Mouse (Mus musculus) forebrain, embryonic 12.5 days (tissue): Measurements from ENCODE around the gene Krt16. TPM values are rescaled to one million over a fixed set of nuclear protein-coding genes. Genes with fewer than 3 reads are reported as not detected.
"Not testable (repeated sequence)": the region's sequence is repeated elsewhere in the genome, so short reads cannot be mapped to it uniquely, and the experiment has no call there.

Experiments
- ATAC-seq: fragments of 200-750 bp; cut with Nextera tagmentation; 2 replicates; pipeline ENCODE4 v1.8.0; 2017; ENCODE audit warnings: moderate TSS enrichment; ENCODE audit not compliant: low FRiP score
- H3K27ac ChIP-seq: fragments of 300-500 bp; sonication (generic); 2 replicates; pipeline ENCODE4 v1.5.1; 2016; ENCODE audit warnings: mild to moderate bottlenecking
- H3K27me3 ChIP-seq: fragments of 300-500 bp; sonication (generic); 2 replicates; pipeline ENCODE4 v1.6.1; 2016; ENCODE audit warnings: mild to moderate bottlenecking
- H3K36me3 ChIP-seq: fragments of 300-500 bp; sonication (generic); replicated peaks from 2 replicates; pipeline ENCODE4 v1.6.1; 2016; ENCODE audit warnings: mild to moderate bottlenecking
- H3K4me1 ChIP-seq: fragments of 300-500 bp; sonication (generic); 2 replicates; pipeline ENCODE4 v1.6.1; 2016
- H3K4me2 ChIP-seq: fragments of 300-500 bp; sonication (generic); 2 replicates; pipeline ENCODE4 v1.6.1; 2016; ENCODE audit warnings: mild to moderate bottlenecking, moderate library complexity
- H3K4me3 ChIP-seq: fragments of 300-500 bp; sonication (generic); replicated peaks from 2 replicates; pipeline ENCODE4 v1.5.1; 2016; ENCODE audit warnings: mild to moderate bottlenecking
- H3K9ac ChIP-seq: fragments of 300-500 bp; sonication (generic); 2 replicates; pipeline ENCODE4 v1.6.1; 2016; ENCODE audit warnings: mild to moderate bottlenecking
- H3K9me3 ChIP-seq: fragments of 300-500 bp; sonication (generic); 2 replicates; pipeline ENCODE4 v1.6.1; 2016
- WGBS: fragments of 180-500 bp; shearing (Covaris S2); methylation state at CpG from one replicate; pipeline ENCODE4 v1.1.7; 2016; 5-methylcytosine and 5-hydroxymethylcytosine counted together
- polyA plus RNA-seq: library from polyadenylated mRNA; unstranded; fragments of >200 nt; fragmentation: Nextera tagmentation; extraction: Ambion mirVana; gene quantifications from 2 replicates; pipeline ENCODE4 v1.2.1, GENCODE M21; 2016

Krt16 gene
- polyA plus RNA-seq, 1 experiment from 2014 or later = not detected

DNA sequence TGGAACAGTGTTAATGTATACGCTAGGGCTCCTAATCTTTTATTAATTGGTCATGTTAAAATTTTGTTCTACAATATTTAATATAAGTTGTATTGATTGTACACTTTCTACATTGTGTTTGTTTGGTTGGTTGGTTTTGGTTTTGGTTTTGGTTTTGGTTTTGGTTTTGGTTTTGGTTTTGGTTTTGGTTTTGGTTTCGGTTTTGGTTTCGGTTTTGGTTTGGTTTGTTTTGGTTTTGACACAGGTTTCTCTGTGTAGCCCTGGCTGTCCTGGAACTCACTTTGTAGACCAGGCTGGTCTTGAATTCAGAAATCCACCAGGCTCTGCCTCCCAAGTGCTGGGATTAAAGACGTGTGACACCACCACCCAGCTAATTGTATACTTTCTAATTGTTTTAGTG lies 8.4 kb downstream of the Krt16 start:
- not testable (repeated sequence) for ATAC-seq, H3K9ac ChIP-seq, H3K36me3 ChIP-seq, H3K4me3 ChIP-seq, H3K4me1 ChIP-seq, H3K4me2 ChIP-seq, H3K27me3 ChIP-seq, H3K9me3 ChIP-seq, H3K27ac ChIP-seq
- 89% methylated on average over 4 of the region's 4 CpGs for WGBS

DNA sequence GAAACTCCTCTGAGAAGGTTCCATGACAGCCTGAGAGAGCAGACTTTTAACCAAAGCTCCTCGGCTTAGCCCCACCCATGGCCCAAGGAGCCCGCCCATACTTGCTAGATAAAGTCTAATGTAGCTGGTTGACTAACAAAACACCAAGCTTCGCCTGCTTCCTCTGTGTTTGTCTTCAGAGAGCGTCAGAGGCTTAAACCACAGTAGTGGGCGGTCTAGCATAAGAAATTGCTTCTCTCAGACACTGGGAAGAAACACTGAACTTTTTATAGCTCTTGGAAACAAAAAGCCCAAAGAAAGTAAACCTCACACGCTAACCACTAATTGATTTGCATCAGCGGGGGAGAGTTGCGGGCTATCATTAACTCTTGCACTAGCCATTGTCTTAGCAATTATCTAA lies 27.0 kb downstream of the Krt16 start:
- Histone ChIP-seq H3K4me2 (no peak overlapping the region), H3K27me3 (no peaks in the 10 kb centered on the region), H3K9me3 (no peaks in the 10 kb centered on the region), H3K4me3 (no peak overlapping the region), H3K27ac (no peak overlapping the region), H3K9ac (no peak overlapping the region), H3K4me1 (no peaks in the 10 kb centered on the region), H3K36me3 (no peaks in the 10 kb centered on the region)
- no peak for ATAC-seq
- WGBS = 55% methylated on average over 8 of the region's 8 CpGs

DNA sequence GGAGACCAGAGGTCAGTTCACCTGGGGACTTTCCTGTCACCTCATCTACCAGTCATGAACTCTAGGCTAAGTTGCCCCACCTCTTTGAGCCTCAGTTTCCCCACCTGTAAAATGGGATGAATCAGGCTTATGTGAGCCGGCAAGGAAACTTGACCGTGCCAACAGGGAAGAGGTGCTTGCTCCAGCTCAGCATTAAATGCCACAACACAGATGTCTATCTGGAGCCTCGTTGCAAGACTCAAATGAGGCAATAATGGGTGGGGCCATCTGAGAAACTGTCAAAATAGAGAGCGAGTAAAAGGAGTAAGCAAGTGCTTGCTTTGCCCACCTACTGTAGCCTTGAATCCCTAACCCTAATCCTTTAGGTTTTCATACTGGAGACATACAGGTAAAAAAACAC lies 29.4 kb downstream of the Krt16 start:
- 81% methylated on average over 4 of the region's 4 CpGs for WGBS
- ATAC-seq = no peak
- Histone ChIP-seq H3K4me2 (no peak overlapping the region), H3K27me3 (no peaks in the 10 kb centered on the region), H3K9me3 (no peaks in the 10 kb centered on the region), H3K36me3 (no peaks in the 10 kb centered on the region), H3K4me1 (no peaks in the 10 kb centered on the region), H3K4me3 (no peak overlapping the region), H3K9ac (no peak overlapping the region), H3K27ac (no peak overlapping the region)

DNA sequence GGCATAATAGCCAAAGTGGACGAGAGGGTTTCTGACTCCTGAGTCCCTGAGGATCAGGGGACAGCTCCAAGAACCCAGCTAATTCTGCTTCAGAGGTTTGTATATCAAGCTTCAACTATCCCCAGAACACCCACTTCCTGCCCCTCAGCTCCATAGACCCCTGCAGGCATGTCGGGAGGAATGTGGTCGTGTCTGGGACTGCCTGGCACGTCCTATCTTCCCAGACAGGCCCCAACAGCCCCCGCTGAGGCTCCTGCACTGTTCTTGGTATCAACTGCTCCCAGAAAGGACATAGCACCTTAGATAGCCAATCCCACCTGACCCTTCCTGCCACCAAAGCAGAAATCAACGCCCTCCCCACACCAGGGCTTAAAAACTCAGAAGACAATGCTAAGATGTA lies 40.2 kb downstream of the Krt16 start:
- H3K4me2 ChIP-seq = no peak overlapping the region
- no peak for ATAC-seq
- WGBS = 73% methylated on average over 6 of the region's 6 CpGs

DNA sequence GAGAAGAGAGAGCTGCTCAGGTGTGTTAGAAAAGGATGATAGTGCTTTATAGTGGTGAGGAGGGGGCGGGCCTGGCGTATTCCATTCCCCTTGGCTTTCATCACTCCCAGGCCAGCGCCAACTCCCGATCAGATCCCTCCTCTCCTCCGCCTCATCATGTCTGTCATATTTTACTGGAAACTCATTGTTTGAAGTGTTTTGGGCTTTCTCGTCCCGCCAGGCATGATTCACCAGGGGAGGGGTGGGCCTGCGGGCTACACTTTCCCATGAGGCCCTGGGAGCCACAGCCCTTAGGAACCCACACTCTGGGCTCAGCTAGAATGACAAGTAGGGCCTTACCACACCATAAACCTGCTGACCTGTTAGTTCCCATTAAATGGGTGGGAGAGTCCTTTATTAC lies 41.2 kb downstream of the Krt16 start, which contains the start of gene Krt14:
TSS of gene Krt14 (minus strand) at position 51 of the 400 bp plus-strand sequence.
- H3K4me1 ChIP-seq = no peaks in the 10 kb centered on the region
- no peak within 1 kb of the TSS for H3K27ac ChIP-seq
- H3K36me3 ChIP-seq = no peaks in the 10 kb centered on the region
- 91% methylated on average over 8 of the region's 8 CpGs for WGBS
- H3K4me2 ChIP-seq = no peak within 1 kb of the TSS
- no peak within 1 kb of the TSS for H3K4me3 ChIP-seq
- no peaks in the 10 kb centered on the region; the same call in 1 of the 2 replicates for H3K27me3 ChIP-seq
- H3K9ac ChIP-seq = no peak within 1 kb of the TSS
- no peaks in the 10 kb centered on the region for H3K9me3 ChIP-seq
- ATAC-seq = no peak

More for the DNA sequence above, 40.2 kb downstream of the Krt16 start:
- Histone ChIP-seq H3K4me3 (no peak overlapping the region), H3K36me3 (no peaks in the 10 kb centered on the region), H3K9ac (no peak overlapping the region), H3K4me1 (no peaks in the 10 kb centered on the region), H3K27me3 (no peaks in the 10 kb centered on the region), H3K27ac (no peak overlapping the region), H3K9me3 (no peaks in the 10 kb centered on the region)

DNA sequence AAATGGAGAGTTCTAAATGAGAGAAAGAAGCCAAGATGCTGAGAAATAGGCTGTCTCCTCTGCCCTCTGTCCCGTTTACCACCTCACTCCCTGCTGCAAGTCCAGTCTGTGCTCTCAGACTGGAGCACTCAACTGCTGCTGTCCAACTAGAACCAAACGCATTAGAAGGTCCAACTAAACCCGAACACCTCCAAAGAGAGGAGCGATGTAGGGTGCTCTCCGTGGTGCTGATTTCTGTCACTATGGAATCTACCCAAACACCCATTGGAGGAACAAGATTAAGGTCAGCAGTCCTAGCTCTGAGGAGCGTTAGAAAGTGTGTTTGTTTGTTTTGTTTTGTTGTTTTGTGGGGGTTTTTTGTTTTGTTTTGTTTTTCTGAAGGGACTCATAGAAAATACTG lies 45.3 kb downstream of the Krt16 start:
- Histone ChIP-seq H3K27ac (no peak overlapping the region), H3K9me3 (no peaks in the 10 kb centered on the region), H3K9ac (no peak overlapping the region), H3K36me3 (no peaks in the 10 kb centered on the region), H3K4me3 (no peak overlapping the region), H3K4me2 (no peak overlapping the region), H3K4me1 (no peaks in the 10 kb centered on the region), H3K27me3 (no peaks in the 10 kb centered on the region; the same call in 1 of the 2 replicates)
- WGBS = 23% methylated on average over 6 of the region's 6 CpGs
- no peak for ATAC-seq

DNA sequence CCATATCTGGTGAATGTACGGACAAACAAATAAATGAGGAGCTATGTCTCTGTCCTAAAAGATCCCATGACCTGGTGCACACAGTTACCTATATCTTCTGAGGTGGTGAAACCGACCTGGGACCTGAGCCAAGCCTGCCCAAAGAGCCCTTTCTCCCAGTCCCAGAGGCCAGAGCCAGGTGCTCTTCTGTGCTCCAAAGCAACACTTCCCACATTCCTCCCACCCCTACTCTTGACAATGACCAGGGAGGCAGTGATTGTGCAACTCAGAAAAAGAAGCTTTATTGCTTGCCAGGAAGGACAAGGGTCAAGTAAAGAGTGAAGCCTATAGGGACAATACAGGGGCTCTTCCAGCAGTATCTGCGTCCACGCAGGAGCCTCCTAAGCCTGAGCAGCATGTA lies 45.8 kb downstream of the Krt16 start:
- Histone ChIP-seq H3K4me1 (no peaks in the 10 kb centered on the region), H3K27me3 (no peaks in the 10 kb centered on the region; the same call in 1 of the 2 replicates), H3K9ac (no peak overlapping the region), H3K36me3 (no peaks in the 10 kb centered on the region), H3K4me3 (no peak overlapping the region), H3K9me3 (no peaks in the 10 kb centered on the region), H3K4me2 (no peak overlapping the region), H3K27ac (no peak overlapping the region)
- 75% methylated on average over 4 of the region's 4 CpGs for WGBS
- ATAC-seq = no peak

DNA sequence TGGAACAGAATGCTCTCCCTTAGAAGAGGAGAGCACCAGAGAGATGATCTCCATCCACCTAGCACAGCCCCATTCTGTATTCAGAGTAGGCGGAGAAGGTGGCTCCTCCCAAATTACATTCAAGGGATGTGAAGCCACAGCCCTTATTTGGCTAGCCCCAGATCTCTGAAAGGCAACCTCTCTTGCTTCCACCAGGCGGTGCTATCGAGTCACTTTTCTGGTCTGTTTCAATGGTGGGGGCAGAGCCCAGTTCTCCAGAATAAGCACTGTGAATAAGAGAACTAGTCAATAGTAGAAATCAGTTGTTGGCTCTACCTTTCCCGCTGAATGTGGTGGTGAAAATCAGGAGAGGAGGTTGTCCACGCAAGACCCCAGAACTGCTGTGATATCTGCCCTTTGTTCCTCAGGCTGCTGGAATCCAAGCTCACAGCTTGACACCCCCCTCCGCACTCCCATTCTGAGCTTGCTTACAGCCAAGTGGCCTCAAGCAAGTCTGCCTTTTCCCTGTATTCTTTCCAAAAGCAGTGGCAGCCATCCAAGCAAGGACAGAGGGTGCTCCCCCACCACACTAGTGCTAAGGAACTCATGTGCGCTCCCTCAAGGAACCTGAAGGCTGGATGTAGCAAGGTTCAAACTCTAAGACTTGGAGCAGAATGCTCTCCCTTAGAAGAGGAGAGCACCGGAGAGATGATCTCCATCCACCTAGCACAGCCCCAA lies 48.4 kb downstream of the Krt16 start:
- 46% methylated on average over 8 of the region's 8 CpGs for WGBS
- ATAC-seq = no peak

DNA sequence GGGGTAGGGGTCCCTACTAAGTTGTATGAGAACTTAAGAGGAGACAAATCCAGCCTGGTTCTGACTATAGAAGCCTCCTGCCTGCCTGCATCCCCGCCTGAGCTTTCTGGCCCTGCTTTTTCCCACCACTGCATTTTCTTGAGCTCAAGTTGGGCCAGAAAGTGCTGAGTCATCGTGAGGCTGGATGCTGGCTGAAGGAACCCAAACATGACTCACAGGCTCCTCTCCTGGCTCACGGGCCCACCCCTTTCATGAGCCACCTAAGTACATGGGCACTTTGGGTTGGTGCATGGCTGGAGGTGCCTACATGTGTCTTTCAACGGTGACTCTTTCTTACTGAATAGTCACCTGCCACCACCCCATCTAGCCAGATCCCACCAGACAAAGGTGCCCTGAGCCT lies 50.0 kb downstream of the Krt16 start:
- 79% methylated on average over 4 of the region's 4 CpGs for WGBS
- Histone ChIP-seq H3K4me1 (no peaks in the 10 kb centered on the region), H3K4me2 (no peak overlapping the region), H3K27ac (no peak overlapping the region), H3K9ac (no peak overlapping the region), H3K4me3 (no peak overlapping the region), H3K36me3 (no peaks in the 10 kb centered on the region), H3K27me3 (no peaks in the 10 kb centered on the region; the same call in 1 of the 2 replicates), H3K9me3 (no peaks in the 10 kb centered on the region)
- no peak for ATAC-seq

More for the DNA sequence above, 48.4 kb downstream of the Krt16 start:
- Histone ChIP-seq H3K4me2 (no peak overlapping the region), H3K27ac (no peak overlapping the region), H3K36me3 (no peaks in the 10 kb centered on the region), H3K4me1 (no peaks in the 10 kb centered on the region), H3K27me3 (no peaks in the 10 kb centered on the region; the same call in 1 of the 2 replicates), H3K4me3 (no peak overlapping the region), H3K9ac (no peak overlapping the region), H3K9me3 (no peaks in the 10 kb centered on the region)

Other genes starting within 250 kb of the Krt16 start
- gene Krt33a, start 232.7 kb downstream of the Krt16 start, polyA plus RNA-seq = not detected in 2 replicates
- not detected in 2 replicates for gene Krt33b, start 219.0 kb downstream of the Krt16 start, polyA plus RNA-seq
- not detected in 2 replicates for gene Krt34, start 207.3 kb downstream of the Krt16 start, polyA plus RNA-seq
- not detected in 2 replicates for gene Krt31, start 198.4 kb downstream of the Krt16 start, polyA plus RNA-seq
- not detected in 2 replicates for gene Krt32, start 160.7 kb downstream of the Krt16 start, polyA plus RNA-seq
- not detected in 2 replicates for gene Krt35, start 152.7 kb downstream of the Krt16 start, polyA plus RNA-seq
- not detected in 2 replicates for gene Krt36, start 143.3 kb downstream of the Krt16 start, polyA plus RNA-seq
- gene Krt13, start 127.3 kb downstream of the Krt16 start, polyA plus RNA-seq = not detected in 2 replicates
- 2.4 and 6.0 TPM in 2 replicates for gene Krt15, start 113.0 kb downstream of the Krt16 start, polyA plus RNA-seq
- gene Krt19, start 100.2 kb downstream of the Krt16 start, polyA plus RNA-seq = 2.0 and 2.7 TPM in 2 replicates
- gene Krt9, start 55.7 kb downstream of the Krt16 start, polyA plus RNA-seq = not detected in 2 replicates
- gene Krt14, start 41.4 kb downstream of the Krt16 start, polyA plus RNA-seq = 5.1 and 7.0 TPM in 2 replicates
- gene Krt17, start 12.1 kb upstream of the Krt16 start, polyA plus RNA-seq = 0.51 and 0.91 TPM in 2 replicates
- not detected in 2 replicates for gene Krt42, start 21.0 kb upstream of the Krt16 start, polyA plus RNA-seq
- 1,544 and 1,585 TPM in 2 replicates for gene Eif1, start 71.0 kb upstream of the Krt16 start, polyA plus RNA-seq
- gene Gast, start 85.5 kb upstream of the Krt16 start, polyA plus RNA-seq = 1.1 TPM in 1 of 2 replicates, not detected in the other
- 96.3 and 116 TPM in 2 replicates for gene Hap1, start 107.2 kb upstream of the Krt16 start, polyA plus RNA-seq
- gene Jup, start 148.9 kb upstream of the Krt16 start, polyA plus RNA-seq = 37.6 and 40.5 TPM in 2 replicates
- gene P3h4, start 165.9 kb upstream of the Krt16 start, polyA plus RNA-seq = 15.9 and 18.9 TPM in 2 replicates
- 27.0 and 32.1 TPM in 2 replicates for gene Fkbp10, start 166.8 kb upstream of the Krt16 start, polyA plus RNA-seq
- gene Nt5c3b, start 192.9 kb upstream of the Krt16 start, polyA plus RNA-seq = 106 and 111 TPM in 2 replicates
- gene Klhl10, start 193.0 kb upstream of the Krt16 start, polyA plus RNA-seq = 0.51 and 0.74 TPM in 2 replicates
- 13.9 and 16.7 TPM in 2 replicates for gene Klhl11, start 223.8 kb upstream of the Krt16 start, polyA plus RNA-seq